Mouse (Mus musculus): ENCODE results near the gene Ifng.

- no peak for TF ChIP-seq CTCF (IDR thresholded peaks at IDR 0.05; ENCODE audit: low read depth, low read length)
- no peak for TF ChIP-seq POLR2A (IDR thresholded peaks at IDR 0.05; ENCODE audit: extremely low read depth, insufficient read depth, low read length)
Observed at GRCm38 (mm10) chr10:118477297-118477696, 36.5 kb downstream of the Ifng start.
